26 mouse cellular contexts compared by ENCODE assay signal in the genomic region with DNA sequence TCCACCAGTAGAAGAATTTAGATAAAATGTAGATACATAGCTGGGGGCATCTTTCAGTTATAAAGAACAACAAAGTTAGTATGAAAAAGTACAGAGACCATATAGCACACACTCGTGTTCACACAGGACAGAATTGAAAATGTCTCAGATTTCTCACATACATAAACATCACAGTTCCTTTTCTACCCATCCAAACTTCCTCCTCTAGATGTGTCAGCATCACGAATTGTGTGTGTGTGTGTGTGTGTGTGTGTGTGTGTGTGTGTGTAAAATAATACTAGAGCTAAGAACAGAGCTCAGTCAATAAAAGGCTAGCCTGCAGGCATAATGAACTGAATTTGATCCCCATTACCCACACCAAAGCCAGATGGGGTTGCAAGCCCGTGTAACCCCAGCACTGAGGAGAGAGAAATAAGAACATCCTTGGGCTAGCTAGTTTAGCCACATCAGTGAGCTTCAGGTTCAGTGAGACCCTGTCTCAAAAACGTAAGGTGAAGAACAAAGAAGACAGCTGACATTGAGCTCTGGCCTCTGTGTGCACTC. TPM values are rescaled to one million over a fixed set of nuclear protein-coding genes. Genes with fewer than 3 reads are reported as not detected.
"Had no signal": no experiment of that assay in that cellular context is flagged by ENCODE, and none has a peak within 500 bp of the region (broad histone marks: within the 10 kb centered on the region; RNA-seq: fewer than 3 reads in every experiment).

No protein-coding gene starts in this region.

- H3K4me2 ChIP-seq: intestine, embryonic 15.5 days; kidney, embryonic 15.5 days; liver, embryonic 12.5 days; liver, embryonic 15.5 days; lung, embryonic 15.5 days; midbrain, embryonic 11.5 days; midbrain, embryonic 15.5 days; neural tube, embryonic 15.5 days; stomach, embryonic 15.5 days had no signal

- ATAC-seq: intestine, embryonic 15.5 days; liver, embryonic 12.5 days; midbrain, embryonic 15.5 days had no signal

- DNase-seq: kidney, adult 11 months; kidney, adult 8-10 months; kidney, postnatal 10 days; kidney, postnatal 36 days; layer of hippocampus, postnatal 36 days; left cerebral cortex, postnatal 4 days; liver; lung, adult 18-20 months; lung, postnatal 10 days; lung, postnatal 36 days; retina, postnatal 1 day; right cerebral cortex, postnatal 25 days; spleen, adult 18-20 months; thymus, postnatal 25 days had no signal

- H3K4me1 ChIP-seq: intestine, embryonic 15.5 days; kidney, embryonic 15.5 days; liver, embryonic 12.5 days; liver, embryonic 15.5 days; lung, embryonic 15.5 days; midbrain, embryonic 15.5 days; neural tube, embryonic 15.5 days; stomach, embryonic 15.5 days had no signal

- H3K9me3 ChIP-seq: intestine, embryonic 15.5 days; kidney, embryonic 15.5 days; liver, embryonic 12.5 days; liver, embryonic 15.5 days; lung, embryonic 15.5 days; midbrain, embryonic 15.5 days; neural tube, embryonic 15.5 days; stomach, embryonic 15.5 days had no signal

- H3K36me3 ChIP-seq: intestine, embryonic 15.5 days; kidney, embryonic 15.5 days; liver, embryonic 12.5 days; liver, embryonic 15.5 days; lung, embryonic 15.5 days; midbrain, embryonic 15.5 days; neural tube, embryonic 15.5 days; stomach, embryonic 15.5 days had no signal

- H3K27ac ChIP-seq: intestine, embryonic 15.5 days; kidney, embryonic 15.5 days; left cerebral cortex, adult 2 months; liver, embryonic 12.5 days; liver, embryonic 15.5 days; lung, embryonic 15.5 days; midbrain, embryonic 15.5 days; neural tube, embryonic 15.5 days; stomach, embryonic 15.5 days had no signal

- H3K27me3 ChIP-seq: intestine, embryonic 15.5 days; kidney, embryonic 15.5 days; liver, embryonic 12.5 days; liver, embryonic 15.5 days; lung, embryonic 15.5 days; midbrain, embryonic 15.5 days; neural tube, embryonic 15.5 days; stomach, embryonic 15.5 days had no signal

- H3K4me3 ChIP-seq: intestine, embryonic 15.5 days; kidney, embryonic 15.5 days; left cerebral cortex, adult 2 months; liver, embryonic 12.5 days; liver, embryonic 15.5 days; lung, embryonic 15.5 days; midbrain, embryonic 15.5 days; myocyte; neural tube, embryonic 15.5 days; stomach, embryonic 15.5 days had no signal

- H3K9ac ChIP-seq: intestine, embryonic 15.5 days; kidney, embryonic 15.5 days; liver, embryonic 12.5 days; liver, embryonic 15.5 days; lung, embryonic 15.5 days; midbrain, embryonic 15.5 days; neural tube, embryonic 15.5 days; stomach, embryonic 15.5 days had no signal

RNA-seq across cellular contexts. Expression of gene Itga8, which starts 22.6 kb away (rescaled TPM):
- total RNA-seq: megakaryocyte-erythroid progenitor cell, adult 5-6 weeks had no signal
